Mouse (Mus musculus): ENCODE measurements at regions not wholly inside any gene's neighbourhood (a gene's known extent, or its start where the extent isn't known, plus 50 kb on each side); places are given as distances from the start of the nearest gene placed in this dataset.

GRCm38 (mm10) chr13:107700268-107701139 is 343.7 kb upstream of the Smim15 start:
- DNase-seq (ENCODE audit: low spot score in 2 of 2): no peak

GRCm38 (mm10) chr13:107699251-107699650 is 345.0 kb upstream of the Smim15 start:
- DNase-seq (ENCODE audit: low spot score in 2 of 2): no peak

GRCm38 (mm10) chr13:107698345-107698744 is 345.9 kb upstream of the Smim15 start:
- DNase-seq (ENCODE audit: low spot score in 2 of 2): no peak

GRCm38 (mm10) chr13:107692123-107692830 is 352.0 kb upstream of the Smim15 start:
- DNase-seq (ENCODE audit: low spot score in 2 of 2): no peak

GRCm38 (mm10) chr13:107688972-107689371 is 355.3 kb upstream of the Smim15 start:
- DNase-seq (ENCODE audit: low spot score in 2 of 2): no peak

- DNase-seq (ENCODE audit: low spot score in 2 of 2): no peak
Observed at GRCm38 (mm10) chr13:107685231-107685630, 359.0 kb upstream of the Smim15 start.

- DNase-seq (ENCODE audit: low spot score in 2 of 2): no peak
Observed at GRCm38 (mm10) chr13:107683909-107684308, 360.3 kb upstream of the Smim15 start.

- no peak for DNase-seq (ENCODE audit: low spot score in 2 of 2)
Observed at GRCm38 (mm10) chr13:107681719-107682118, 362.5 kb upstream of the Smim15 start.

GRCm38 (mm10) chr13:107678860-107679259 is 365.4 kb upstream of the Smim15 start:
- no peak for DNase-seq (ENCODE audit: low spot score in 2 of 2)

- no peak for DNase-seq (ENCODE audit: low spot score in 2 of 2)
Observed at GRCm38 (mm10) chr13:107677091-107677470, 367.2 kb upstream of the Smim15 start.

- DNase-seq (ENCODE audit: low spot score in 2 of 2): peak; percentile 22 to 23
Observed at GRCm38 (mm10) chr13:107676310-107677090, 367.7 kb upstream of the Smim15 start.

GRCm38 (mm10) chr13:107672166-107672565 is 372.1 kb upstream of the Smim15 start:
- no peak for DNase-seq (ENCODE audit: low spot score in 2 of 2)

GRCm38 (mm10) chr13:107668509-107668908 is 375.7 kb upstream of the Smim15 start:
- no peak for DNase-seq (ENCODE audit: low spot score in 2 of 2)

GRCm38 (mm10) chr13:107665775-107666174 is 378.5 kb upstream of the Smim15 start:
- DNase-seq (ENCODE audit: low spot score in 2 of 2): no peak

GRCm38 (mm10) chr13:107664197-107664596 is 380.0 kb upstream of the Smim15 start:
- no peak for DNase-seq (ENCODE audit: low spot score in 2 of 2)

GRCm38 (mm10) chr13:107663745-107664144 is 380.5 kb upstream of the Smim15 start:
- DNase-seq (ENCODE audit: low spot score in 2 of 2): no peak

- DNase-seq (ENCODE audit: low spot score in 2 of 2): no peak
Observed at GRCm38 (mm10) chr13:107661414-107661813, 382.8 kb upstream of the Smim15 start.

- DNase-seq (ENCODE audit: low spot score in 2 of 2): peak; percentile 4 to 18
Observed at GRCm38 (mm10) chr13:107645865-107646645, 398.2 kb upstream of the Smim15 start.

- no peak for DNase-seq (ENCODE audit: low spot score in 2 of 2)
Observed at GRCm38 (mm10) chr13:107645121-107645864, 399.0 kb upstream of the Smim15 start.

- no peak for DNase-seq (ENCODE audit: low spot score in 2 of 2)
Observed at GRCm38 (mm10) chr13:107644705-107645104, 399.5 kb upstream of the Smim15 start.

All from urinary bladder, adult 18-20 months (tissue).